Mouse (Mus musculus): ENCODE data around the gene Ralgps2. TPM values are rescaled to one million over a fixed set of nuclear protein-coding genes. Genes with fewer than 3 reads are reported as not detected.

Gene Ralgps2
- total and polyA plus RNA-seq, 3 experiments, result 7.8 to 16.4 TPM; not detected in 1

GRCm38 (mm10) chr1:156979722-156980121, 40.3 kb upstream of the Ralgps2 start:
- H3K9me3 ChIP-seq (replicated peaks; ENCODE audit: insufficient read depth, low read length), result no peaks in the 10 kb centered on the region
- H3K27me3 ChIP-seq (ENCODE audit: control insufficient read depth in 1 of 2, insufficient read depth in 2 of 2, low read length in 2 of 2), result no peaks in the 10 kb centered on the region
- no peak for TF ChIP-seq MYB (IDR thresholded peaks at IDR 0.05; ENCODE audit: low read depth, low read length)
- TF ChIP-seq BHLHE40 (IDR thresholded peaks at IDR 0.05; ENCODE audit: borderline replicate concordance, low read depth, low read length), result no peak
- no peak for TF ChIP-seq POLR2AphosphoS2 (IDR thresholded peaks at IDR 0.05; ENCODE audit: low read length)
- TF ChIP-seq USF2 (IDR thresholded peaks at IDR 0.05; ENCODE audit: borderline replicate concordance in 1 of 2, insufficient read depth in 1 of 2, low read depth in 1 of 2, low read length in 2 of 2), result no peak
- TF ChIP-seq MEF2A (IDR thresholded peaks at IDR 0.05; ENCODE audit: extremely low read depth, insufficient replicate concordance, low read depth, low read length, poor library complexity, severe bottlenecking), result no peak
- peaks cover 3 to 14% of the 10 kb centered on the region in 2 experiments for H3K4me1 ChIP-seq (ENCODE audit: control insufficient read depth in 1 of 2, insufficient read depth in 2 of 2, low read length in 2 of 2)
- H3K9ac ChIP-seq (ENCODE audit: control insufficient read depth, low read depth, low read length, poor library complexity, severe bottlenecking), result no peak overlapping the region
- H3K4me3 ChIP-seq (ENCODE audit: control insufficient read depth in 1 of 2, insufficient read depth in 1 of 2, low read depth in 2 of 2, low read length in 2 of 2), result no peak overlapping the region
- H3K27ac ChIP-seq (ENCODE audit: control insufficient read depth, low read depth, low read length), result no peak overlapping the region
- H3K36me3 ChIP-seq (ENCODE audit: control insufficient read depth in 1 of 2, insufficient read depth in 2 of 2, low read length in 2 of 2), result peaks cover 0 to 4% of the 10 kb centered on the region in 2 experiments; a peak in 1 of 4 replicates
- no peak for DNase-seq (ENCODE audit: low read depth, low spot score)
- no peaks in the 10 kb centered on the region for H3K79me2 ChIP-seq (ENCODE audit: control insufficient read depth, insufficient read depth, low read length, poor library complexity)

DNA sequence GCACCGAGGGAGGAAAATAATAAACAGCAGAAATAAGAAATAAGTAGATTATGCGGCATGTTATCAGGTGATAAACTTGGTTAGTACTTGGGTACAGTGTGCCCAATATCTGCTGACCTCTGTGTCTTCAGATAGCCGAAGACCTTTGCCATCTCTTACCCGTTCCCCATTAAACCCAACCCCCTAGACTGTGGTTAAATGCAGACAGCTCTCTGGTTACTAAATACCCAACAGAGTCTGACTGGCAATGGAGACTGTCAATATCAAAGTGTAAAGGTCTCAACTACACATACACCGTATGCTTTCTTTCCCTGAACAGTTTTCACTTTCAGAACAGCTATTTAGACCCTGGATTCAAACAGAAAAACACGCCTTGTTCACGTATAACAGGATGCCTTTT, 39.2 kb upstream of the Ralgps2 start:
- Histone ChIP-seq H3K79me2 (ENCODE audit: control insufficient read depth, insufficient read depth, low read length, poor library complexity) (no peaks in the 10 kb centered on the region), H3K27me3 (ENCODE audit: control insufficient read depth in 1 of 2, insufficient read depth in 2 of 2, low read length in 2 of 2) (no peaks in the 10 kb centered on the region), H3K9me3 (replicated peaks; ENCODE audit: insufficient read depth, low read length) (no peaks in the 10 kb centered on the region), H3K9ac (ENCODE audit: control insufficient read depth, low read depth, low read length, poor library complexity, severe bottlenecking) (no peak overlapping the region), H3K4me3 (ENCODE audit: control insufficient read depth in 1 of 2, insufficient read depth in 1 of 2, low read depth in 2 of 2, low read length in 2 of 2) (no peak overlapping the region), H3K36me3 (ENCODE audit: control insufficient read depth in 1 of 2, insufficient read depth in 2 of 2, low read length in 2 of 2) (peaks cover 0 to 4% of the 10 kb centered on the region in 2 experiments; a peak in 1 of 4 replicates), H3K27ac (ENCODE audit: control insufficient read depth, low read depth, low read length) (no peak overlapping the region), H3K4me1 (ENCODE audit: control insufficient read depth in 1 of 2, insufficient read depth in 2 of 2, low read length in 2 of 2) (peaks cover 3 to 14% of the 10 kb centered on the region in 2 experiments)
- no peak for DNase-seq (ENCODE audit: low read depth, low spot score)
- TF ChIP-seq POLR2AphosphoS5 (IDR thresholded peaks at IDR 0.05; ENCODE audit: borderline replicate concordance, low read depth, low read length), result no peak

- TF ChIP-seq ZMIZ1 (IDR thresholded peaks at IDR 0.05; ENCODE audit: low read depth, low read length), result no peak
- no peak for TF ChIP-seq MEF2A (IDR thresholded peaks at IDR 0.05; ENCODE audit: extremely low read depth, insufficient replicate concordance, low read depth, low read length, poor library complexity, severe bottlenecking)
- TF ChIP-seq GATA1 (IDR thresholded peaks at IDR 0.05; ENCODE audit: low read depth, low read length), result 0 out of 2 replicates have a peak, but pooled peaks have one; percentile 17
- no peak for TF ChIP-seq GABPA (IDR thresholded peaks at IDR 0.05; ENCODE audit: low read depth, low read length)
- no peaks in the 10 kb centered on the region for H3K27me3 ChIP-seq (ENCODE audit: control insufficient read depth in 1 of 2, insufficient read depth in 2 of 2, low read length in 2 of 2)
- DNase-seq (ENCODE audit: low read depth, low spot score), result no peak
- no peak overlapping the region for H3K4me3 ChIP-seq (ENCODE audit: control insufficient read depth in 1 of 2, insufficient read depth in 1 of 2, low read depth in 2 of 2, low read length in 2 of 2)
- no peak overlapping the region for H3K9ac ChIP-seq (ENCODE audit: control insufficient read depth, low read depth, low read length, poor library complexity, severe bottlenecking)
- no peaks in the 10 kb centered on the region for H3K79me2 ChIP-seq (ENCODE audit: control insufficient read depth, insufficient read depth, low read length, poor library complexity)
- H3K36me3 ChIP-seq (ENCODE audit: control insufficient read depth in 1 of 2, insufficient read depth in 2 of 2, low read length in 2 of 2), result peaks cover 0 to 13% of the 10 kb centered on the region in 2 experiments; a peak in 2 of 4 replicates
- H3K27ac ChIP-seq (ENCODE audit: control insufficient read depth, low read depth, low read length), result no peak overlapping the region
- H3K9me3 ChIP-seq (replicated peaks; ENCODE audit: insufficient read depth, low read length), result no peaks in the 10 kb centered on the region
- H3K4me1 ChIP-seq (ENCODE audit: control insufficient read depth in 1 of 2, insufficient read depth in 2 of 2, low read length in 2 of 2), result peaks cover 5 to 21% of the 10 kb centered on the region in 2 experiments
Observed at GRCm38 (mm10) chr1:156973857-156974256, 34.4 kb upstream of the Ralgps2 start.
